Mouse (Mus musculus) erythroblast, embryonic 14.5 days (primary cell): ENCODE results near the gene Cdk14.

Source experiments
- GATA1 ChIP-seq: IDR thresholded peaks from 2 replicates; pipeline ENCODE4 v1.6.1; 2012; ENCODE audit warnings: low read length, inconsistent platforms, mixed read lengths
- TAL1 ChIP-seq: IDR thresholded peaks from 3 replicates; pipeline ENCODE4 v1.6.1; 2012; ENCODE audit warnings: low read length, inconsistent platforms, mixed read lengths

DNA sequence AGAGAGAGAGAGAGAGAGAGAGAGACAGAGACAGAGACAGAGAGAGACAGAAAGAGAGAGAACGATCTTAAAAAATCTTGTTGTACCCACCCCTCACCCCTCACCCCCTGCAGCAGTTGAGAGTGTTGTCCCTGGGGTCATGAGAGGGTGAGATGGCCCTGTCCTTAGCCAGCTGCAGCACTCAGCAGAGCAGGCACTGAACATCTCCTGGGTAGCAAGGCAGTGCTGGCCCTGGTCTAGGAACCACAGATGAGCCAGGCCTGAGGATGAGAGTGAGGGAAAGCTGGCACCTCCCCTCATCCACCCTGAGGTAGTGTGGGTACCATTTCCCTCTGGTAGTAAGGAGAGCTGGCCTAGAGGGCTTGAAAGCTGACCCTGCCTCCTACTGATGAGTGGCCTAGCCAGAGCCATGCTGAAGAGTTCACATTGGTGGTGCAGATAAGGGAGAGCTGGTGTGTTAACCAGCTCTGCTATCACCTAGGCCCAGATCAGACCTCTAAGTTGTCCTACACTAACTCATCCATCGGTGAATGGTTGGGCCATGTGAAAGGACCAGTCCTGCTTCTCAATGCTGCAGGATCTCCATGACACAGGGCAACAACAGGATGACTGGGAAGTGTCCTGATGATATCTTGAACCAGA, 173.5 kb downstream of the Cdk14 start:
- TF ChIP-seq GATA1 (no peak), TAL1 (no peak)
